8 mouse cellular contexts compared by ENCODE assay signal in the genomic region with DNA sequence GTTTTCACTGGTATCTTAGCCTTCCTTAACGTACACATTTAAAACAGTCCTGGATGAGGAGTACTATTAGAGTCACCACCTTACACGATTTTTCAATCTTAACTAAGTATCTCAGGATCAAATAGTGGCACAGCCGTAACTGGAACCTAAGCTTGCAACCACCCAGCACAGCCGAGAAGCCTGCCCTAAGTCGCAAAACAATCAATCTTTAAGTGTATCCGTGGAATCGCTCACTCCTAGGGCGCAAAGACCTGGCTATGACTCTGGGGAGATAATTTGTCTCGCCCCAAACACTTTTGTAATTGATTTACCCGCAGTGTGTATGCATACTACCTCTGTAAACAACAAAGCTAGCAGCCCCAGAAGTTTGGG.
DNase-seq lines count a peak whose midpoint lies in the region; ATAC-seq and TF ChIP-seq lines count a peak whose summit lies in the region.

No protein-coding gene starts in this region.

- no peak overlapping the region for H3K27ac ChIP-seq in thymus, adult 2 months (ENCODE audit: control insufficient read depth, insufficient read depth, low read length)
- H3K27ac ChIP-seq in liver, embryonic 14.5 days: no peak overlapping the region

- H3K9ac ChIP-seq in liver, embryonic 14.5 days (replicated peaks): peak overlapping the region; percentile 84

- peak overlapping the region; percentile 95 for H3K4me3 ChIP-seq in erythroblast, embryonic 14.5 days (replicated peaks)
- peak overlapping the region; percentile 29 for H3K4me3 ChIP-seq in thymus, adult 2 months (ENCODE audit: control insufficient read depth, insufficient read depth, low read length)
- H3K4me3 ChIP-seq in liver, embryonic 14.5 days (ENCODE audit: insufficient read depth in 1 of 2, low read depth in 2 of 2, low read length in 2 of 2): peak overlapping the region; percentile 84 to 86

- no peaks in the 10 kb centered on the region for H3K27me3 ChIP-seq in erythroblast, embryonic 14.5 days (ENCODE audit: control insufficient read depth)
- no peaks in the 10 kb centered on the region for H3K27me3 ChIP-seq in thymus, adult 2 months (ENCODE audit: control insufficient read depth, insufficient read depth, low read length)
- H3K27me3 ChIP-seq in liver, embryonic 14.5 days (ENCODE audit: control insufficient read depth, insufficient read depth, low read length): no peaks in the 10 kb centered on the region

- TF ChIP-seq CTCF in thymus, adult 2 months (IDR thresholded peaks at IDR 0.05; ENCODE audit: borderline replicate concordance, control insufficient read depth, extremely low read depth, insufficient read depth, low read length, poor library complexity): no peak
- no peak for TF ChIP-seq CTCF in liver, embryonic 14.5 days (IDR thresholded peaks at IDR 0.05; ENCODE audit: low read depth)

- H3K4me1 ChIP-seq in erythroblast, embryonic 14.5 days (ENCODE audit: control insufficient read depth): peaks cover 34% of the 10 kb centered on the region
- peaks cover 9% of the 10 kb centered on the region for H3K4me1 ChIP-seq in thymus, adult 2 months (replicated peaks; ENCODE audit: control insufficient read depth, insufficient read depth, low read length)
- peaks cover 0 to 11% of the 10 kb centered on the region in 2 experiments; a peak in 2 of 4 replicates for H3K4me1 ChIP-seq in liver, embryonic 14.5 days (replicated peaks; ENCODE audit: control insufficient read depth in 2 of 2, insufficient read depth in 2 of 2, low read length in 1 of 2)

- H3K36me3 ChIP-seq in erythroblast, embryonic 14.5 days (ENCODE audit: control insufficient read depth): no peaks in the 10 kb centered on the region; the same call in 1 of the 2 replicates
- no peaks in the 10 kb centered on the region for H3K36me3 ChIP-seq in thymus, adult 2 months (ENCODE audit: control insufficient read depth, insufficient read depth, low read length)
- H3K36me3 ChIP-seq in liver, embryonic 14.5 days (replicated peaks; ENCODE audit: control insufficient read depth, insufficient read depth, low read depth): no peaks in the 10 kb centered on the region

- no peaks in the 10 kb centered on the region for H3K9me3 ChIP-seq in erythroblast, embryonic 14.5 days (ENCODE audit: control insufficient read depth, low read length)
- H3K9me3 ChIP-seq in liver, embryonic 14.5 days (ENCODE audit: control insufficient read depth, low read length): no peaks in the 10 kb centered on the region

- no peak for TF ChIP-seq POLR2A in thymus, adult 2 months (IDR thresholded peaks at IDR 0.05; ENCODE audit: control insufficient read depth, extremely low read depth, insufficient read depth, low read length, poor library complexity)

- no peak for DNase-seq in thymus, adult 2 months
- no peak for DNase-seq in thymus, postnatal 4 days
- no peak for DNase-seq in liver, embryonic 14.5 days (ENCODE audit: low read depth in 3 of 3, low spot score in 3 of 3)
- no peak for DNase-seq in B cell, adult 2 months
- no peak for DNase-seq in urinary bladder, adult 18-20 months (ENCODE audit: low spot score in 2 of 2)
- no peak for DNase-seq in thymus, postnatal 10 days (ENCODE audit: low spot score in 2 of 2)

- TF ChIP-seq EP300 in liver, embryonic 14.5 days (IDR thresholded peaks at IDR 0.05; ENCODE audit: low read depth): no peak

- 10% methylated on average over 10 of the region's 10 CpGs for WGBS in thymus, adult 2 months
- WGBS in liver, embryonic 14.5 days (ENCODE audit: insufficient replicate concordance): 4% methylated on average over 10 of the region's 10 CpGs

- ATAC-seq in erythroblast, adult 5-6 weeks (replicated peaks; ENCODE audit: low FRiP score, poor library complexity, severe bottlenecking): no peak
- ATAC-seq in liver, embryonic 14.5 days (ENCODE audit: insufficient read depth): peak; percentile 66

- H3K4me2 ChIP-seq in liver, embryonic 14.5 days (ENCODE audit: low read depth): peak overlapping the region; percentile 91

Comparison
In these comparisons a context has a peak if more than half of its experiments do, and no peak if none do; other contexts are left out.
1. H3K4me3 ChIP-seq: peak in every context shown above with its lines; median percentile 95 in erythroblast, embryonic 14.5 days; 85 in liver, embryonic 14.5 days; 29 in thymus, adult 2 months.